Mouse (Mus musculus): Measurements from ENCODE around the gene Cntfr. TPM values are rescaled to one million over a fixed set of nuclear protein-coding genes. Genes with fewer than 3 reads are reported as not detected.
"Not testable (repeated sequence)": the region's sequence is repeated elsewhere in the genome, so short reads cannot be mapped to it uniquely, and the experiment has no call there.

The Cntfr gene
- polyA plus RNA-seq (2016; fragmentation: Nextera tagmentation; extraction: Ambion mirVana): 3.7 TPM in 2 replicates

DNA sequence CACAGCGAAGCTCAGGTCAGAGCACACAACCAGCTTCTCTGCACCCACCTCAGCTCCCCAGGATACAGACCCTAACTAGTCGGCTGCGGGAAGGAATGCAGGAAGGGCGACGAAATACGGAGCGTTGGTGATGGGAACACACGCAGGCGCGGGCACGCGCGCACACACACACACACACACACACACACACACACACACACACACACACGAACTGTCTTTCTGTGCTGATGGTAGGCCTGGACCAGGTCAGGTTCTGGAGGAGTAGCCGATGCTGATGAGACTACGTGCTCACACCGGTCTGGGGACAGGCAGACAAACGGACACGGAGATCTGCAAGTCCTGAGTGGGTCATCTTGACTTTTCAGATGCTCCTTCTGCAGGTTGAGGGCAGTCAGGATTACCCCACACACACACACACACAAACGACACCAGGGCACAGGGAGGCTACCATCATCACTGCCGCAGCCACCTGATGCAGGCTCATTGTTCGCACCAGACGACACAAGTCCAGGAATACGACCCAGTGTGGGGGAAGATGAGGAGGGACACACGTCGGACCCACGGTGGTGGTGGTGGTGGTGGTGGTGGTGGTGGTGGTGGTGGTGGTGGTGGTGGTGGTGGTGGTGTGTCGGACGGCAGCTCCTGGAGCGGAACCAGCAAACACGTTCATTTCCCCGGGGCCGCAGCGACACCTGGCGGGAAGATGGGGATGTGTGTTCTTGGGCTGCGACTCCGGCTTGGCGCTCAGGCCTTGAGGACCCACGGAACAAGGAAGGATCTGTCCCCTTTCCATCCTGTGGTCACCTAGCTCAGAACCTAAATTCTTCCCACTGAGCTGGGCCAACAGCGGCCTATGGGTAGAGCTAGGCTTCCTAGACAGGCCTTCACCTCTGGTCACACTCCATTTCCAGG lies at the start of gene Cntfr:
TSS of gene Cntfr (minus strand) at position 160 of the 912 bp plus-strand sequence.
- ATAC-seq (ENCODE audit: insufficient number of reproducible peaks, low FRiP score); H3K27ac ChIP-seq (ENCODE audit: poor library complexity, severe bottlenecking); H3K9me3 ChIP-seq (replicated peaks); H3K9ac ChIP-seq; H3K4me1 ChIP-seq (replicated peaks); H3K36me3 ChIP-seq: not testable (repeated sequence)
- Histone ChIP-seq H3K4me2 (peak within 1 kb of the TSS; percentile 57), H3K27me3 (replicated peaks) (peaks cover 16% of the 10 kb centered on the region), H3K4me3 (peak within 1 kb of the TSS; percentile 21)
- 10% methylated on average over 36 of the region's 40 CpGs for WGBS

DNA sequence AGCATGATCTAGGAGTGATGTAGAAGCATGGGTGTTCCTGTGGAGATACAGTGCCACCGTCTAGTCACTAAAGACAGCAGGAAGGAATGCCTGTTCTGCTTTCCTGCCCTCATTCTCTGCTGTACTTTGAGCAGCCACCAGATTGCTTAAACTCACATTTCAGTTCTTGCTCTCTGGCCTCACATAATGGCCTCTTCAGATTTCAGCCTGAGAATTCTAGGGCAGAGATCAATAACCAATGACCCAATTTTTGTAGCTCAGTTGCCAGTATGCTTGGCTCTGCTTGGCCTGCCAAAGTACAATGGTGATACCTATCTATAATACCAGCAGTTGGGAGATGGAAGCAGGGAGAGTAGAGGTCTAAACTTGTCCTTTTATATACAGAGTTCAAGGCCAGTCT lies 48.1 kb upstream of the Cntfr start:
- H3K36me3 ChIP-seq: peaks cover 23% of the 10 kb centered on the region
- H3K9ac ChIP-seq: no peak overlapping the region
- H3K27ac ChIP-seq (ENCODE audit: poor library complexity, severe bottlenecking): no peak overlapping the region
- no peak overlapping the region for H3K4me2 ChIP-seq
- H3K27me3 ChIP-seq (replicated peaks): no peaks in the 10 kb centered on the region
- H3K9me3 ChIP-seq (replicated peaks): peaks cover 13% of the 10 kb centered on the region
- 71% methylated on average over 1 of the region's 1 CpGs for WGBS
- no peak for ATAC-seq (ENCODE audit: insufficient number of reproducible peaks, low FRiP score)
- H3K4me1 ChIP-seq (replicated peaks): peaks cover 9% of the 10 kb centered on the region
- no peak overlapping the region for H3K4me3 ChIP-seq

- Histone ChIP-seq H3K4me1 (replicated peaks) (peaks cover 14% of the 10 kb centered on the region), H3K4me2 (no peak overlapping the region), H3K4me3 (no peak overlapping the region), H3K27ac (ENCODE audit: poor library complexity, severe bottlenecking) (no peak overlapping the region), H3K9me3 (replicated peaks) (peaks cover 13% of the 10 kb centered on the region), H3K9ac (no peak overlapping the region), H3K36me3 (peaks cover 28% of the 10 kb centered on the region), H3K27me3 (replicated peaks) (no peaks in the 10 kb centered on the region)
- WGBS: 71% methylated on average over 2 of the region's 2 CpGs
- ATAC-seq (ENCODE audit: insufficient number of reproducible peaks, low FRiP score): no peak
These were observed 47.2 kb upstream of the Cntfr start for GRCm38 (mm10) chr4:41744131-41744530.

- H3K9ac ChIP-seq: peak overlapping the region; percentile 79
- peaks cover 16% of the 10 kb centered on the region for H3K36me3 ChIP-seq
- WGBS: under 1% methylated on average over 27 of the region's 27 CpGs
- peaks cover 14% of the 10 kb centered on the region for H3K4me1 ChIP-seq (replicated peaks)
- H3K4me3 ChIP-seq: peak overlapping the region; percentile 72
- H3K4me2 ChIP-seq: peak overlapping the region; percentile 96
- H3K9me3 ChIP-seq (replicated peaks): peaks cover 4% of the 10 kb centered on the region
- no peaks in the 10 kb centered on the region for H3K27me3 ChIP-seq (replicated peaks)
- H3K27ac ChIP-seq (ENCODE audit: poor library complexity, severe bottlenecking): peak overlapping the region; percentile 58
- peak; percentile 95 for ATAC-seq (ENCODE audit: insufficient number of reproducible peaks, low FRiP score)
These were observed 44.3 kb upstream of the Cntfr start for GRCm38 (mm10) chr4:41741158-41741560.

GRCm38 (mm10) chr4:41740380-41741157 lies 43.7 kb upstream of the Cntfr start:
- Histone ChIP-seq H3K27ac (ENCODE audit: poor library complexity, severe bottlenecking) (peak overlapping the region; percentile 58), H3K36me3 (peaks cover 14% of the 10 kb centered on the region), H3K4me2 (peak overlapping the region; percentile 96), H3K4me1 (replicated peaks) (peaks cover 14% of the 10 kb centered on the region), H3K4me3 (peak overlapping the region; percentile 72), H3K9ac (peak overlapping the region; percentile 79), H3K27me3 (replicated peaks) (no peaks in the 10 kb centered on the region), H3K9me3 (replicated peaks) (peaks cover 3% of the 10 kb centered on the region; the same call in 1 of the 2 replicates)
- WGBS: under 1% methylated on average over 48 of the region's 48 CpGs
- ATAC-seq (ENCODE audit: insufficient number of reproducible peaks, low FRiP score): peak; percentile 78

DNA sequence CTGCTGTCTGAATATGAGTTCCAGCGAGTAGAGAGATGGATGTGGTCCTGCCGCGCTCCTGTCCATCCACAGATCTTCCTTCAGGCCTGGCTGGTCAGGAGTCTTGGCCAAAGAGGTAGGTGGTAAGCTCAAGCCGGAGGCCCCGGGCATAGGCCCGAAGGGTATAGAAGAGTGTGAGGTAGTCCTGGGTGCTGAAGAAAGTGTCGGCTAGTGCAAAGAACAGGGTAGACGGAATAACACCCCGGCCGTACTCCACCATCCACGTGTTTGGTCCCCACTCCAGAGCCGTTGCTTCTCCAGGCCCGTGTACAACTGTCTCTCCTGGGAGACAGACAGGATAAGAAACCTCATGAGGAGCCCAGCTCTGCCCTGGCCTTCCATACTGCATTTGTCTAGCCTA lies 42.4 kb upstream of the Cntfr start:
- ATAC-seq (ENCODE audit: insufficient number of reproducible peaks, low FRiP score): no peak
- H3K9me3 ChIP-seq (replicated peaks): peaks cover 6% of the 10 kb centered on the region; the same call in 1 of the 2 replicates
- WGBS: 93% methylated on average over 13 of the region's 13 CpGs

GRCm38 (mm10) chr4:41738256-41738603 lies 41.3 kb upstream of the Cntfr start:
- H3K4me1 ChIP-seq (replicated peaks): peaks cover 14% of the 10 kb centered on the region
- peaks cover 14% of the 10 kb centered on the region for H3K36me3 ChIP-seq
- H3K9ac ChIP-seq: no peak overlapping the region
- ATAC-seq (ENCODE audit: insufficient number of reproducible peaks, low FRiP score): no peak
- peaks cover 9% of the 10 kb centered on the region for H3K27me3 ChIP-seq (replicated peaks)
- H3K4me2 ChIP-seq: no peak overlapping the region
- peaks cover 6% of the 10 kb centered on the region; the same call in 1 of the 2 replicates for H3K9me3 ChIP-seq (replicated peaks)
- no peak overlapping the region for H3K27ac ChIP-seq (ENCODE audit: poor library complexity, severe bottlenecking)
- H3K4me3 ChIP-seq: no peak overlapping the region
- 73% methylated on average over 1 of the region's 1 CpGs for WGBS

More for the DNA sequence above, 42.4 kb upstream of the Cntfr start:
- no peak overlapping the region for H3K4me2 ChIP-seq
- H3K27me3 ChIP-seq (replicated peaks): no peaks in the 10 kb centered on the region; the same call in 1 of the 2 replicates
- 0 out of 2 replicates have a peak overlapping the region, but pooled peaks have one; percentile 48 for H3K9ac ChIP-seq
- no peak overlapping the region for H3K27ac ChIP-seq (ENCODE audit: poor library complexity, severe bottlenecking)
- no peak overlapping the region for H3K4me3 ChIP-seq
- H3K36me3 ChIP-seq: peaks cover 14% of the 10 kb centered on the region
- peaks cover 14% of the 10 kb centered on the region for H3K4me1 ChIP-seq (replicated peaks)

- no peak overlapping the region for H3K4me2 ChIP-seq
- no peak overlapping the region for H3K4me3 ChIP-seq
- peaks cover 14% of the 10 kb centered on the region for H3K36me3 ChIP-seq
- H3K9me3 ChIP-seq (replicated peaks): peaks cover 6% of the 10 kb centered on the region; the same call in 1 of the 2 replicates
- H3K4me1 ChIP-seq (replicated peaks): peaks cover 14% of the 10 kb centered on the region
- no peak overlapping the region for H3K9ac ChIP-seq
- peaks cover 14% of the 10 kb centered on the region for H3K27me3 ChIP-seq (replicated peaks)
- ATAC-seq (ENCODE audit: insufficient number of reproducible peaks, low FRiP score): no peak
- WGBS: 40% methylated on average over 8 of the region's 8 CpGs
- no peak overlapping the region for H3K27ac ChIP-seq (ENCODE audit: poor library complexity, severe bottlenecking)
These were observed 40.8 kb upstream of the Cntfr start for GRCm38 (mm10) chr4:41737602-41738255.

- Histone ChIP-seq H3K4me3 (peak within 1 kb of the TSS; percentile 41), H3K4me2 (peak within 1 kb of the TSS; percentile 66), H3K27me3 (replicated peaks) (peaks cover 74% of the 10 kb centered on the region), H3K9me3 (replicated peaks) (peaks cover 6% of the 10 kb centered on the region; the same call in 1 of the 2 replicates), H3K36me3 (no peaks in the 10 kb centered on the region), H3K9ac (peak within 1 kb of the TSS; percentile 38), H3K27ac (ENCODE audit: poor library complexity, severe bottlenecking) (no peak within 1 kb of the TSS), H3K4me1 (replicated peaks) (no peaks in the 10 kb centered on the region)
- ATAC-seq (ENCODE audit: insufficient number of reproducible peaks, low FRiP score): no peak
- 2% methylated on average over 50 of the region's 50 CpGs for WGBS
These were observed 34.3 kb upstream of the Cntfr start, which contains the start of gene Arid3c for GRCm38 (mm10) chr4:41731052-41731765. Gene Arid3c, minus strand, starts transcription at chr4:41731142.
